Mouse (Mus musculus): ENCODE results near the gene Rbbp8nl. TPM values are rescaled to one million over a fixed set of nuclear protein-coding genes. Genes with fewer than 3 reads are reported as not detected.
"Not testable (repeated sequence)": the region's sequence is repeated elsewhere in the genome, so short reads cannot be mapped to it uniquely, and the experiment has no call there.

Gene Rbbp8nl
- total RNA-seq, 2 experiments from 2014 or later, result not detected

- DNase-seq, result no peak
Observed at GRCm38 (mm10) chr2:180288966-180289365, 713 bp downstream of the Rbbp8nl start.

- DNase-seq, result no peak
Observed at GRCm38 (mm10) chr2:180279321-180279720, 10.4 kb downstream of the Rbbp8nl start.

- no peak for DNase-seq
Observed at GRCm38 (mm10) chr2:180277773-180278320, 11.8 kb downstream of the Rbbp8nl start.

- DNase-seq, result no peak
Observed at GRCm38 (mm10) chr2:180276851-180277259, 12.8 kb downstream of the Rbbp8nl start.

GRCm38 (mm10) chr2:180276385-180276784 is 13.3 kb downstream of the Rbbp8nl start:
- no peak for DNase-seq

- peak; percentile 88 for DNase-seq
Observed at GRCm38 (mm10) chr2:180275836-180276235, 13.8 kb downstream of the Rbbp8nl start.

GRCm38 (mm10) chr2:180274523-180274922 is 15.2 kb downstream of the Rbbp8nl start:
- no peak for DNase-seq

GRCm38 (mm10) chr2:180273394-180274244 is 16.1 kb downstream of the Rbbp8nl start, which contains the start of gene Cables2:
TSS of gene Cables2 (minus strand) at chr2:180273496.
- DNase-seq, result peak; percentile 93

GRCm38 (mm10) chr2:180272884-180273321 is 16.8 kb downstream of the Rbbp8nl start:
- DNase-seq, result peak; percentile 67

- no peak for DNase-seq
Observed at GRCm38 (mm10) chr2:180271804-180272395, 17.8 kb downstream of the Rbbp8nl start.

GRCm38 (mm10) chr2:180270537-180271255 is 19.0 kb downstream of the Rbbp8nl start:
- no peak for DNase-seq

GRCm38 (mm10) chr2:180269329-180269728 is 20.4 kb downstream of the Rbbp8nl start:
- no peak for DNase-seq

GRCm38 (mm10) chr2:180267955-180268354 is 21.7 kb downstream of the Rbbp8nl start:
- DNase-seq, result no peak

GRCm38 (mm10) chr2:180262891-180263290 is 26.8 kb downstream of the Rbbp8nl start:
- no peak for DNase-seq

GRCm38 (mm10) chr2:180262441-180262840 is 27.2 kb downstream of the Rbbp8nl start:
- no peak for DNase-seq

GRCm38 (mm10) chr2:180261901-180262300 is 27.8 kb downstream of the Rbbp8nl start:
- DNase-seq, result no peak

- no peak for DNase-seq
Observed at GRCm38 (mm10) chr2:180260610-180261480, 28.8 kb downstream of the Rbbp8nl start.

GRCm38 (mm10) chr2:180259826-180260609 is 29.7 kb downstream of the Rbbp8nl start:
- peak; percentile 59 for DNase-seq

- DNase-seq, result not testable (repeated sequence)
Observed at GRCm38 (mm10) chr2:180258951-180259484, 30.7 kb downstream of the Rbbp8nl start.
